Mouse (Mus musculus): ENCODE results near the gene Gpat3. TPM values are rescaled to one million over a fixed set of nuclear protein-coding genes. Genes with fewer than 3 reads are reported as not detected.

Gpat3 gene
- polyA plus RNA-seq, 1 experiment, result 0.67 TPM

DNA sequence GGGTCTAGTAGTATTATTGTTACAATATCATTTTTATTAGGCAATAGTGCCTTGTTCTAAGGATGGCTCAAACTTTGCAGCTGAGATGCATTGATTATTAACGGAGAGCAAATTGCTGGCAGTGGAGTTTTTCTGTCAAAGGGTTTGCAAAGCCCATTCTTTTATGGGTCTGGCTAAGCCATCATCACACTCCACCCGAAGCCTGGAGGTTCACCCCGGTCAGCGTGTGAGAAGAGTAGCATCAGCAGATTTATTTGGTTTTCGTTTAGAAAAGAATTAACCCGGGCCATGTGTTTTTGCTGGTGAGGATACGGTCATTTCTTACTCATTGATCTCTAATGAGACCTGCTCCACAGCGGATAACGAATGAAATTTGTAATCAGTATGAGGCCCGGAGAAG lies 99.8 kb downstream of the Gpat3 start:
- no peaks in the 10 kb centered on the region for H3K4me1 ChIP-seq (ENCODE audit: control insufficient read depth, insufficient read depth, low read length)
- TF ChIP-seq POLR2A (IDR thresholded peaks at IDR 0.05; ENCODE audit: borderline replicate concordance, low read depth, low read length), result no peak
- no peak for TF ChIP-seq CTCF (IDR thresholded peaks at IDR 0.05; ENCODE audit: low read depth, low read length)
- H3K4me3 ChIP-seq (ENCODE audit: insufficient read depth, low read length), result no peak overlapping the region
- no peak overlapping the region for H3K27ac ChIP-seq (ENCODE audit: insufficient read depth, low read depth, low read length)

Other genes with a start within 250 kb of the Gpat3 start
- gene Coq2, start 170.6 kb upstream of the Gpat3 start, polyA plus RNA-seq (2012; ENCODE audit: insufficient read depth, insufficient read length, missing spikeins), result 18.5 and 19.9 TPM in 2 replicates
- gene Hpse, start 126.0 kb upstream of the Gpat3 start, polyA plus RNA-seq (2012; ENCODE audit: insufficient read depth, insufficient read length, missing spikeins), result 58.9 and 64.2 TPM in 2 replicates
- 2.5 and 8.2 TPM in 2 replicates for gene Helq, start 47.1 kb upstream of the Gpat3 start, polyA plus RNA-seq (2012; ENCODE audit: insufficient read depth, insufficient read length, missing spikeins)
- gene Mrps18c, start 47.1 kb upstream of the Gpat3 start, polyA plus RNA-seq (2012; ENCODE audit: insufficient read depth, insufficient read length, missing spikeins), result 141 and 142 TPM in 2 replicates
- 9.9 and 14.9 TPM in 2 replicates for gene Abraxas1, start 24.7 kb upstream of the Gpat3 start, polyA plus RNA-seq (2012; ENCODE audit: insufficient read depth, insufficient read length, missing spikeins)